Mouse (Mus musculus): ENCODE results near the gene Foxe3.

The Foxe3 gene

GRCm38 (mm10) chr4:114917091-114917490 lies 8.7 kb downstream of the Foxe3 start:
- in situ Hi-C loops (cut with MboI, MseI): loop anchor here (5.0 to 10.0 kb wide), 2 partner anchors 78 to 130 kb away; no protein-coding TSS in a partner anchor

- in situ Hi-C loops (cut with MboI, MseI): loop anchor here (5.0 to 10.0 kb wide), 2 partner anchors 79 to 131 kb away; no protein-coding TSS in a partner anchor
Observed at GRCm38 (mm10) chr4:114916056-114916455, 9.8 kb downstream of the Foxe3 start.

DNA sequence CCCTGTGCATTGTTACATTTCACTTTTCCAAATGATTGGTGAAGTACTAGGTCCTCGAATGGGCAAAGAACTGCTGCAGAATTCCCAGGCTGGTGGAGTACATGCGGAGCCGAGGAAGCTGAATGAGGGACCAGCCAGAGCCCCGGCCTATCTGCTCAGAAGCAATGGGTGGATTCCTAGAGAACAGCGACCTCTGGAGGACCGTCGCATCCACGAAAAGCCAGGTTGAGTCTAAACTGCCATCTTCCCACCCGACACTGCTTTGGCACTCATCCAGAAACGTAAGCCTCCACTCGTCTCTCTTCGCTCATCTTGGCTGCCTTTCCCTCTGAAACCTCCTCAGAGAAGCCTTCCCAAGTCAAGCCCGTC lies 12.2 kb downstream of the Foxe3 start:
- in situ Hi-C loops (cut with MboI, MseI): loop anchor here (10.0 kb wide), 1 partner anchor 81 kb away; no protein-coding TSS in a partner anchor

- in situ Hi-C loops (cut with MboI, MseI): loop anchor here (10.0 kb wide), 1 partner anchor 82 kb away; no protein-coding TSS in a partner anchor
Observed at GRCm38 (mm10) chr4:114912705-114913593, 12.9 kb downstream of the Foxe3 start.

GRCm38 (mm10) chr4:114909602-114910484 lies 16.0 kb downstream of the Foxe3 start:
- in situ Hi-C loops (cut with MboI, MseI): loop anchor here (10.0 kb wide), 2 partner anchors 85 to 245 kb away; no protein-coding TSS in a partner anchor

DNA sequence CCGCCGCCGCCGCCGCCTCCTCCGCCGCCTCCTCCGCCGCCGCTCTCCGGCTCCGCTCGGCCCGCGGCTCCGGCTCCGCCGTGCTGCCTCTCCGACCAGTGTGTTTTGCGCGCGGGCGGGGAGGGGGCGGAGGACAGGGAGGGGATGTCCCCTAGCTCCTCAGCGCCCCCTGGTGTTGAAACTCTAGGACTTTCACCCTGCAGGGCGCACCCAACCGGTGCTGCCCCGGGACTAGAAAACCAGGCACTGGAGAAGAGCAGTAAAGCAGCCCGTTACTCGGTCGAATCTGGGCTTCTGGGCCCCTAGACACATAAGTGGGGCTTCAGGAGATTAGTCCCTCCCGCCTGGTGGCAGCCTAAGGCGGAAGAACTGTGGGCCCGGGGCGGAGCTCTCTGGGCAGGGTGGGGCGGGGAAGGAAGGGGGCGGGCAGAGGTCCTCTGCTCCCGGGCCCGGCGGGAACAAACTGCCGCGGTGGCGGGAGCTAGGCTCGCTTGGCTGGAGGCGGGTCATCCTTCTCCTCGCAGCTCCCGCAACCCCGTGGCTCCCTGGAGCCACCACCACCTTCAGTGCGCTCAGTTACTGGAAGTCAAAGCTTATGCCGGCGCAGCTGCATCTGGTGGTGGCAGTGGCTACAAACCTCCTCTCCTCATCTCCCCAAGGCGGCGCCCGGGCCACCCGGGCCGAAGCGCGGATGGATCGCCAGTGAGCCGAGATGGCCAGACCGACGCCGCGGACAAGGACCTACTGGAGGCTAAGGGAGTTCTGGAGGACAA lies 16.8 kb downstream of the Foxe3 start, which contains the start of gene Foxd2:
Gene Foxd2 (minus strand): TSS at position 45 of the 773 bp plus-strand sequence.
- in situ Hi-C loops (cut with MboI, MseI): loop anchor here (10.0 kb wide), 1 partner anchor 244 kb away; no protein-coding TSS in a partner anchor

GRCm38 (mm10) chr4:114907951-114908828 lies 17.6 kb downstream of the Foxe3 start:
- in situ Hi-C loops (cut with MboI, MseI): loop anchor here (10.0 kb wide), 1 partner anchor 243 kb away; no protein-coding TSS in a partner anchor

- in situ Hi-C loops (cut with MboI, MseI): loop anchor here (10.0 kb wide), 1 partner anchor 242 kb away; no protein-coding TSS in a partner anchor
Observed at GRCm38 (mm10) chr4:114907056-114907917, 18.5 kb downstream of the Foxe3 start.

- in situ Hi-C loops (cut with MboI, MseI): loop anchor here (10.0 kb wide), 1 partner anchor 241 kb away; no protein-coding TSS in a partner anchor
Observed at GRCm38 (mm10) chr4:114905969-114906680, 19.7 kb downstream of the Foxe3 start.

DNA sequence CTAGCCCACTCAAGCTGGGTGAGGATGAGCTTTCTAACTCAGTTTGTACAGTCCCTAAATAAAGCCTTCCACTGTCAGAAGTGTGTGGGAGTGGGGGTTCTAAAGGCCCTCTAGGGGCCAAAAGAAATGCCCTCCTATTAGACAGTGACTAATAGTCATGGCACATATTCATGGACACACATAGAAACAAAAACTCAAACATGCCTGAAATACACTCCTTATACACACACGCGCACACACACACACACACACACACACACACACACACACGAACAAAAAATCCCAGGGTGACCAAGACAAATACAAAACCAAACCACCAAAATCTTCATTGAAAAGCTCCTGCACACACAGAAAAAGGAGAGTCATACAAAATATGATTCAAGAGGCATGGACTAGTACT lies 20.3 kb downstream of the Foxe3 start:
- in situ Hi-C loops (cut with MboI, MseI): loop anchor here (10.0 kb wide), 1 partner anchor 241 kb away; no protein-coding TSS in a partner anchor

DNA sequence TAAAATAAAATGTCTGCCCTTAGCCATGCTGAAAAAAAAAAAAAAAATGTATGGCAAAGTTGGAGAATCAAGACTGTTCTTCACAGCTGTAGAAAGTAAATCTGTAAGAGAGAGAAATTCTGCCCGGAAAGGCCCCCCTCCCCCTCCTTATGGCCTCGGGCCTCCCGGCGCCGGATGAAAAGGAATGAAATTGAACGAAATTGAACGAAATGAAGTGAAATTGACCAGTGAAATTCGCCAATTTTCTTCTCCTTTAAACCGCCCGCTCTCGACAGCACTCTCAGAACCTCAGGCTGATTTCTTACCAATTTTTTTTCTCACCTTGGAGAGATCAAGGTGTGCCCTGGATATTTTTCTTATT lies 22.4 kb downstream of the Foxe3 start:
- in situ Hi-C loops (cut with MboI, MseI): loop anchor here (10.0 kb wide), 1 partner anchor 239 kb away; no protein-coding TSS in a partner anchor

DNA sequence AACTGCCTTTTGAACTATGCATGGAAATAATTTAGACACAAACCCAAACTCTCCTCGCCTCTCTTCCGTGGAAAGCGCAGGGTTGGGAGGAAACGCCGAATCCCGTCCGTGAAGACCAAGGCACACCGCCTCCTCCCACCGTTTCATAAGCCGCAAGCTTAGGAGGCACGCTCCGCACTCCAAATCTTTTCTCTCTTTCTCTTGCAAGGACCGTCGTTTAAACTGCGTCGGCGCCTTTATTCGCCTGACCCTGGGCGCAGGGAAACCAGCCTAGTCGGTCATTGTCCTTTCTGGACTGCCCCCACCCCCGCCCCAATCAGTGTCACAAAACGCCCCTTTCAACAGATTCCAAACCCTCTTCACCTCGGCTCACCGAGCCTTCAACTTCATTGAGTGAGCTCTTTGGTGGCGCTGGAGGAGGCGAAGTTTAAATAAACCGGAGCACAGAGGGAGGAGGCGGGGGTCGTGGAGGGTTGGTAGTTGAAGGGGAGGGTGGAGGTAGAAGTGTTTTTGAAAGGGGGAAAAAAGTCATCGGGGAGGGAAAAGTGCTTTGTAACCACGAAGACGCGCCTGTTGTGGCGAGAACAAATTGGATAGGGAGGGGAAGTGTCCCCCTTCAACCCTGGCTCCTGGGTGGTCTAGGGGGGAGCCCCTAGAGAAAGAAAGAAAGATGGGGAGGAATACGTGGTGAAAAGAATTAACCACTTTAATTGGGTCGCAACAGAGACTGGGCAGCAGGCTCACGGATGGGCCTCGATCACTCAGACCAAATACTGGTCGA lies 23.0 kb downstream of the Foxe3 start:
- in situ Hi-C loops (cut with MboI, MseI): loop anchor here (10.0 kb wide), 1 partner anchor 238 kb away; no protein-coding TSS in a partner anchor

DNA sequence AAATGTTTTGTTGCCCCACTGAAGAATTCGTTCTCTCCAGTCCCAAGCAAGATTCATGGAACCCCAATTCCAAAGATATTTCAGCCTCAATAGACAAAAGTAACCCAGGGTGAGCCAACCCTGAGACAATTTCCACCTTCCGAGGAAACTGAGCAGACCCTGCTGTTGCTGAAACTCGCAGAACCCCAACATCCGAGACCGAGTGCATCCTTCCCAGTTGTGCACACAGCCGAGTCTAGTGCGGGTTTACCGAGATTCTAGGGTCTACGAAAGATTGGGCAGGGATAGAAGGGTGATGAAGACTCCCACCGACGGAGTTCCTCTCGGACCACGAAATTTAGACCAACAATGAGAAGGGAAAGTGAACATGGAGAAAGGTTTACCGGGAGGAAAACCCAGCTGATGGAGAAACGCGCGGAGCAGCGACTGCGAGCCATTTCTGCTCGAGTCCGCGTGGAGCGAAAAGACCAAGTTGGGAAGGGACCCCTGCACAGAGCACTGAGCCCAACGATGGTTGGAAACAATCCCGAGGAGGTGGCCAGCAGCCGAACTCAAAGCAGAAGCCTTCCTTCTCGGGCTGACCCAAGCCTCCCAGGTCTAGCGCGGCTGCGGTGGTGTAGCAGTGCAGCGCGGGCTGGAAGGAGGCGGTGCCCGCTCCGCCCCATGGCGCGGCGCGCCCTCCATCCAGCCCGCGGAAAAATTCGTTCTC lies 24.0 kb downstream of the Foxe3 start:
- in situ Hi-C loops (cut with MboI, MseI): loop anchor here (10.0 kb wide), 1 partner anchor 237 kb away; no protein-coding TSS in a partner anchor

DNA sequence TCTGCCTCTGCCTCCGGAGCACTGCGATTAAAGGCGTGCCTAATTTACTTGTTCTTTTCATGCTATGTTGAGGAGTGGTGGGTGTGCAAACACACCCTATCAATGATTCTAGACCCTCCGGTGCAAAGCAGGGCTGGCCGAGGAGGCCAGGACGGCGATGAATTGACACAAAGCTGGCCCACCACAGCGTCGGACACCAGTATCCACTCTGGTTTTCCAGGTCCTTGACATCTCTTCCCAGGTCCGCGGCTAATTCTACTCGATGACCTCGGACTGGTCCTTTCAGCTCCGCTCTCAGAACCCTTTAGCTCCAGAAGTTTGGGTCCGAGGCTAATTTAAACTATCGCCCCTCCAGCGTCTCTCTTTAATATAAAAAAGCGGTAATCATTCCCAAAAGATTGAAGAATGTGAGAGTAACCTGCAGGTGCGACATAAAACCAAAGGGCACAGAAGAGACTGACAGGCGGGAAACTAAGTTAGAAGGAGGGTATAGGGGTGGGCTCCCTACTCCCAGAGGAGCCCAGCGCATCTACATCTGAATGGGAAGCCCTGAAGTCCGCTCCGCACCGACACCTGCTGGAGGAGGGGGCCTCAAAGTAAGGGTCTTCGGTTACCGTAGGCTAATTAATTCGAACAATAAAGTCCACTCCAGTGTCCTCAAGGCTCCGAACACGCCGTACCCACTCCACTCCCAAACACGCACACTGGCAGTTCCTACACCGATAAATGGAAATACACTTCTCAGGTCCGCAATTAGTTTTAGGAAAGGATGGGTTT lies 24.8 kb downstream of the Foxe3 start:
- in situ Hi-C loops (cut with MboI, MseI): loop anchor here (10.0 kb wide), 1 partner anchor 236 kb away; no protein-coding TSS in a partner anchor

- in situ Hi-C loops (cut with MboI, MseI): loop anchor here (10.0 kb wide), 1 partner anchor 235 kb away; no protein-coding TSS in a partner anchor
Observed at GRCm38 (mm10) chr4:114899885-114900284, 25.9 kb downstream of the Foxe3 start.

DNA sequence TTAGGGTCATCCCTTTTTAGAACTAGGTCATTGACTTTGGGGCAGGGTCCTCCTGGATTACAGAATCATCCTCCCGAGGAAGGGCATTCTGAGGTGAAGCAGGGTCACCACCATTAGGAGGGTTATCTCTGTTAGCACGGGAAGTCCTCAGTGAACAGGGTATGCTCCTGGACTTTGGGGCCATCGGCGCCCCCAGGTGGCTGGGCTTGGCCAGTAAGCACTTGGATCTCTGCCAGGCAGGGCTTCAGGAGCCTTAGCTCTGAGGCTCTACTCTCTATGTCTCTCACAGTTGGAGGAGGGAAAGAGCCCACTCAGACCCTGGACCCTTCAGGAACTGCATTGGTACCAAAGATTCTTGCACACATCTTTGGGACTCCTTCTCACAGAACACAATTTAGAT lies 28.0 kb downstream of the Foxe3 start:
- in situ Hi-C loops (cut with MboI, MseI): no loop called here

Data from T-helper 2 cell (primary cell).